Mouse (Mus musculus) embryonic facial prominence, embryonic 11.5 days (tissue): Measurements from ENCODE around the gene H2-K1. TPM values are rescaled to one million over a fixed set of nuclear protein-coding genes. Genes with fewer than 3 reads are reported as not detected.
"Not testable (repeated sequence)": the region's sequence is repeated elsewhere in the genome, so short reads cannot be mapped to it uniquely, and the experiment has no call there.

Source experiments
- ATAC-seq: fragments of 200-750 bp; cut with Nextera tagmentation; replicated peaks from 2 replicates; pipeline ENCODE4 v1.8.0; 2017; ENCODE audit warnings: low read depth; ENCODE audit not compliant: insufficient number of reproducible peaks, low FRiP score, low TSS enrichment
- DNase-seq: peaks from one replicate; pipeline ENCODE4 v3.0.0-alpha.2; 2015; ENCODE audit warnings: low spot score
- H3K27ac ChIP-seq: fragments of 300-500 bp; sonication (generic); replicated peaks from 2 replicates; pipeline ENCODE4 v1.5.1; 2014; ENCODE audit warnings: mild to moderate bottlenecking, low read depth, low read length, control low read depth
- H3K27me3 ChIP-seq: fragments of 300-500 bp; sonication (generic); 2 replicates; pipeline ENCODE4 v1.6.1; 2014; ENCODE audit warnings: mild to moderate bottlenecking, low read length, moderate library complexity, mixed read lengths; ENCODE audit not compliant: control insufficient read depth, insufficient read depth
- H3K36me3 ChIP-seq: fragments of 300-500 bp; sonication (generic); replicated peaks from 2 replicates; pipeline ENCODE4 v1.6.1; 2014; ENCODE audit warnings: low read depth, mild to moderate bottlenecking, low read length, moderate library complexity, mixed read lengths; ENCODE audit not compliant: control insufficient read depth, insufficient read depth
- H3K4me1 ChIP-seq: fragments of 300-500 bp; sonication (generic); 2 replicates; pipeline ENCODE4 v1.6.1; 2014; ENCODE audit warnings: low read length, mixed read lengths; ENCODE audit not compliant: control insufficient read depth, insufficient read depth
- H3K4me2 ChIP-seq: fragments of 300-500 bp; sonication (generic); 2 replicates; pipeline ENCODE4 v1.6.1; 2014; ENCODE audit warnings: low read depth, mild to moderate bottlenecking, control low read depth, low read length, moderate library complexity
- H3K4me3 ChIP-seq: fragments of 300-500 bp; sonication (generic); 2 replicates; pipeline ENCODE4 v1.5.1; 2014; ENCODE audit warnings: low read depth, low read length, control low read depth
- H3K9ac ChIP-seq: fragments of 300-500 bp; sonication (generic); replicated peaks from 2 replicates; pipeline ENCODE4 v1.6.1; 2014; ENCODE audit warnings: mild to moderate bottlenecking, control low read depth, low read length
- H3K9me3 ChIP-seq: fragments of 300-500 bp; sonication (generic); replicated peaks from 2 replicates; pipeline ENCODE4 v1.6.1; 2016; ENCODE audit warnings: mild to moderate bottlenecking, low read length, inconsistent platforms, mixed read lengths; ENCODE audit not compliant: control insufficient read depth
- WGBS: fragments of 180-500 bp; shearing (Covaris S2); extraction: QIAGEN DNeasy Blood & Tissue Kit; methylation state at CpG from one replicate; pipeline ENCODE4 v1.1.7; 2014; 5-methylcytosine and 5-hydroxymethylcytosine counted together
- polyA plus RNA-seq: library from polyadenylated mRNA; unstranded; fragments of >200 nt; fragmentation: Nextera tagmentation; extraction: Ambion mirVana; gene quantifications from 2 replicates; pipeline ENCODE4 v1.2.1, GENCODE M21; 2014

H2-K1 gene
- polyA plus RNA-seq, 1 experiment from 2014 or later = 7.5 TPM

DNA sequence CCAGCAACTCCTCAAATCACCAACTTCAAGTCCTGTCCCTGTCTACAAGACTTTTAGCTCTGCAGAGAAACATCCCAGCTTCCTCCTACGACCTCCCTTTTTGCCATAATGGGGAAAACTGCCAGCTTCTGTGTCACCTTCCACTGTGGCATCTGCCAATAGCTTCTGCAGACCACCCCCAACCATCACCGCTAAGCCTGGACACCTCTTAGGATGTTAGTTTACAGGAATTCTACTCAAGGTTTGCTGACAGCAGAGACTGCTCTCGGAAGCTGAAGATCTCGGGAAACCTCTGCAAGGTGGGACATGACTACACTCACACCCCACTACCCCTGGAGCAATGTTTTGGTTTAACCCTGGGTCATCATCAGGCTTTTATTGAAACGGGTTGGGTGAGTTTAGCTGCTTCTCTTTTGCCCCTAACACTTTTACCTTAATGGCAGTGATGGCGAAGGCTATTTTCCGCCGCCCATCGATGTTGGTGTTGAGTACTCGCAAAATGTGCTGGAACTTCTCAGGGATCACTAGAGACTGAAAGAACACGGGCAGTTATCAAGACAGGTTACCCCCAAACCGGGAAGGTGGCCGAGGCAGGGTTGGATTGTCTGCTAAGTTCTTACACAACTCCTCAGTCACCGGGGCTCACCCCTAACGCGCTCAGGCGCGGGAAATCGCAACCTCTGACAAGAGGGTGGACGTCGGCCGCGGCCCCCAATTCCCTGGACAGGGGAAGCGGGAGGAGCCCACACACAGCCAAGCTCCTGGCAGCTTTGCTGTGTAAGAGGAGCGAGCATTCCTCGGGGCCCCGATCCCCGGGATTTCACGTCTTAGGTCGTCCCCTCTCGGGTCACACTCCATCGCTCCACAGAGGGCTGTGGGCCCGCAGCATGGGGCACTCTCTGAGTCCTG, 45.2 kb downstream of the H2-K1 start:
- peak overlapping the region; percentile 99 for H3K9ac ChIP-seq
- ATAC-seq (no peak), DNase-seq (no peak)
- no peaks in the 10 kb centered on the region for H3K27me3 ChIP-seq
- H3K27ac ChIP-seq = peak overlapping the region; percentile 94
- H3K9me3 ChIP-seq = no peaks in the 10 kb centered on the region
- H3K4me2 ChIP-seq = peak overlapping the region; percentile 97
- H3K36me3 ChIP-seq = peaks cover 5% of the 10 kb centered on the region
- peaks cover 16% of the 10 kb centered on the region for H3K4me1 ChIP-seq
- H3K4me3 ChIP-seq = peak overlapping the region; percentile 89
- WGBS = under 1% methylated on average over 33 of the region's 33 CpGs

DNA sequence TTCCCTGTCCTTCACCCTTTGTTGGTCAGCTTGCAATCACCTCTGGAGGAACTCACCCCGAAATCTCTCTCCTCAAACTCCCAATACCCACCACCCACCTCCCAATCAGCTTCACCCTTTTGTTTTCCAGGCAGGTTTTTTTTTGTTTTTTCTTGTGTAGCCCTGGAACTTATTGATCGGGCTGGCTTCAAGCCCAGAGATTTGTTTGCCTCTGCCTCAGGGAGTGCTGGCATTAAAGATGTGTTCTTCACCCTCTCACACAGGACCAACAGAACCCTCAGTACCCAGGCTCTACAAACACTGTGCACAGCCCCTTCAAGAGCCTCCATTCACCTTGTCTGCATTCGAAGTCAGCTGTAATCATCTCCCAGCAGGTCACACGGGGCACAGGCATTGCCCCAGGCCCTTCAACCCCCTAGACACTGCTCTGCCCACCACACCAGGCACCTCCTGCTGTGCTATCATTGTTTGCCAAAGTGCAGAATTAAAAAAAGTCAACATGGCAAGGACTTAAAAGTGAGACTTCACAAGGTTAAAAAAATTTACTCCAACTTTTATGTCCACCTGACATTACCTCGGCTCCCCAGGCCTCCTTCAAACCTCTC, 46.1 kb downstream of the H2-K1 start:
- whole genome bisulfite sequencing = 38% methylated on average over 5 of the region's 5 CpGs
- peak overlapping the region; percentile 89 for H3K4me3 ChIP-seq
- H3K9ac ChIP-seq = peak overlapping the region; percentile 99
- H3K27me3 ChIP-seq = no peaks in the 10 kb centered on the region
- peak overlapping the region; percentile 97 for H3K4me2 ChIP-seq
- DNase-seq (no peak), ATAC-seq (no peak)
- H3K27ac ChIP-seq = no peak overlapping the region
- peaks cover 16% of the 10 kb centered on the region for H3K4me1 ChIP-seq
- no peaks in the 10 kb centered on the region for H3K9me3 ChIP-seq
- H3K36me3 ChIP-seq = peaks cover 3% of the 10 kb centered on the region

DNA sequence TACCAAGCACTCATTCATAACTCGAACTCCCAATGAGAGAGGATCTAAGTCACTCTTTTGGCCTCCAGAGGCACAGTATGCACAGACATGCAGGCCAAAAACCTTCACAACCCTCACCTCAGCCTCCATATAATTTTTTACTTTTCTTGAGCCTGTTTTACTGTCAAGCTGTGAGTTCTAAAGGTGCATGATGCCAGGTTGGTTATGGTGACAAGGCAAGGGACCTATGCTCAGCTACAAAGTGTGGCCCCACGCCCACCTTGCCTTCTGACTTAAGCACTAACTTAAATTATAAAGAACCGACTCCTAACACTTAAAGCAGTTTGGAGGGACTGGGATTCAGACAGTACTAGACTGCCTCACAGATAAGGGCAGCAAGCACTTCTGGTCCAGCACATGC, 46.8 kb downstream of the H2-K1 start:
- ATAC-seq = no peak

DNA sequence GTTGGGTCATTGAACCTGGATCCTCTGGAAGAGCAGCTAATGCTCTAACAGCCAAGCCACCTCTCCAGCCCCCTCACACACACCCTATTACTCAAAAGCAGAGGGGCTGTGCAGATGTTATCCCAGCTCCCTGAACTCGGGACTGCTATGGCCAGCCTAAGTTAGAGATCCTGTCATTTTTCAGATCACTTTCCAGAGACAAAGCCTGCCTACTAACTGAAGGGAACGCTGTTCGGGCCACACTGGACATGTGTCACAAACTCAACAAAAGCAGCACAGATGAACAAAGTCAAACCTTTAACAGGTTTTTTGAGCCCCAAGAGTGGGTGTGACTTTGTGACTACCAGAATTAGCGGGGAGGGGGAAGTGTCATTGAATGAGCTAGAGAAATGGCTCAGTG, 47.3 kb downstream of the H2-K1 start:
- no peak overlapping the region for H3K4me2 ChIP-seq
- WGBS = 89% methylated on average over 4 of the region's 4 CpGs
- H3K27me3 ChIP-seq = no peaks in the 10 kb centered on the region
- H3K9ac ChIP-seq = peak overlapping the region; percentile 30; the same call in 1 of the 2 replicates
- no peaks in the 10 kb centered on the region for H3K9me3 ChIP-seq
- H3K4me1 ChIP-seq = peaks cover 16% of the 10 kb centered on the region
- DNase-seq = no peak
- peaks cover 3% of the 10 kb centered on the region for H3K36me3 ChIP-seq
- no peak for ATAC-seq
- H3K4me3 ChIP-seq = no peak overlapping the region; the same call in 1 of the 2 replicates
- H3K27ac ChIP-seq = no peak overlapping the region

More for the DNA sequence above, 46.8 kb downstream of the H2-K1 start:
- 88% methylated on average over 3 of the region's 3 CpGs for WGBS
- Histone ChIP-seq H3K9ac (no peak overlapping the region), H3K4me3 (no peak overlapping the region), H3K36me3 (peaks cover 3% of the 10 kb centered on the region), H3K27ac (no peak overlapping the region), H3K4me1 (peaks cover 16% of the 10 kb centered on the region), H3K27me3 (no peaks in the 10 kb centered on the region), H3K9me3 (no peaks in the 10 kb centered on the region), H3K4me2 (no peak overlapping the region)
- no peak for DNase-seq

DNA sequence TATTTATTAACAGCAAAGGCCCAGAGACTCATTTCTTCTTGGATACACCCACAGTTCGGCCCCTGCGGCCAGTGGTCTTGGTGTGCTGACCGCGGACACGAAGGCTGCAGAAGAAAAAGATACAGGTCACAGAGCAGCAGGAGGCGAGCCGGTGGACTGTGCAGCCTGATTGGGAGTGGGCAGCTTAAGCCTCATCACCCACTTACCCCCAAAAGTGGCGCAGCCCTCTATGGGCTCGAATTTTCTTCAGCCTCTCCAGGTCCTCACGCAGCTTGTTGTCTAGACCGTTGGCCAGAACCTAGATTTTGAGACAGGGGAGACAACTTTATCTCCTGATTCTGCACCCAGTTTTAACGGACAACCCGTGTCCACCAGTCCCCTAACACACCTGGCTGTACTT, 48.1 kb downstream of the H2-K1 start:
- peaks cover 16% of the 10 kb centered on the region for H3K4me1 ChIP-seq
- H3K9ac ChIP-seq, H3K4me3 ChIP-seq: not testable (repeated sequence)

DNA sequence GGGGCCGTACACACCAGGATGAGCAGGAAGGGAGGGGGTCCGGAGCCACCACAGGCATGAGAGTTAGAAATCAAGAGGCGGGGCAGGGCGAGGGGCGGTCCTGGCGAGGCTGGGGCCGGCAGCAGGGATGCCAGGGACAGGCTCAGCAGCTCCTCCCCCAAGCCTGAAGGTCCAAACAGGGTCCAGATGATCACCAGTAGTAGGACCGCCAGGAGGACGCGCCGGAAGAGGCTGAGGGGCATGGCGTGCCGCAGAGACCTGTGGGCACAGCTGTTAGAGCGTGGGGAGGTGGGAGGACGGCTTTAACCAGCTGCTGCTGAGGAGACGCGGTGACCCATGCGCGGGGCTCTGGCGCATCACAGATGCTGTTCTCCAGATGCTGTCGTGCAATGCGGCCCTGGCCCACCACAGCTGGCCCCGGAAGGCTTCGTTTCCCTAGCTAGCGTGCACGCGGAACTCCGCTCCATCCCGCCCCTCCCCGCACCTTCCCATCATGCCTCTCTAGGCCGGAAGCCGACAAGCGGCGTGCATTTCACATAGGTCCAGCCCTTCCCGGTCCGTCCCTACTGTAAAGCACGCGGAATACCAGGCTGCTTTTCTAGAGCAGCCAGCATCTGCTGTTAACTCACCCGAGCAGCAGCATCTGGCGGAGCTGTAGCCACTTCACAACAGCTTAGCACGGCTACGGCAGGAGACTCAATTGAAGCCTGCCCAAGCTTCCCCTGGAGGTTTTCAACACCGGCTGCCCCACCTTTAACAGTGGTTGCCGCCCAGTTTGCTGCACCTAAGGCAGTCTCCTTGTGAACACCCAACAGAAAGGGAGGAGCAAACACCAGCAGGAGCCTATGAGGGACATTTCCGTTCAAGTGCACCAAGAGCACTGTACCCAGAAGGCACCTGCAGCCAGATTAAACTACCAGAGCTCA, 48.9 kb downstream of the H2-K1 start, which contains the start of gene B3galt4:
TSS of gene B3galt4 (minus strand) at position 468 of the 926 bp plus-strand sequence.
- Histone ChIP-seq H3K27me3 (no peaks in the 10 kb centered on the region), H3K36me3 (peaks cover 3% of the 10 kb centered on the region), H3K4me1 (peaks cover 16% of the 10 kb centered on the region), H3K9ac (peak within 1 kb of the TSS; percentile 70), H3K4me3 (peak within 1 kb of the TSS; percentile 34), H3K4me2 (peak within 1 kb of the TSS; percentile 82), H3K27ac (peak within 1 kb of the TSS; percentile 85), H3K9me3 (no peaks in the 10 kb centered on the region)
- WGBS = 1% methylated on average over 45 of the region's 45 CpGs
- ATAC-seq = peak; percentile 61
- peak; percentile 90 for DNase-seq

More for the DNA sequence above, 48.1 kb downstream of the H2-K1 start:
- not testable (repeated sequence) for ATAC-seq, H3K36me3 ChIP-seq, H3K27me3 ChIP-seq, H3K27ac ChIP-seq, DNase-seq, H3K9me3 ChIP-seq
- H3K4me2 ChIP-seq = peak overlapping the region; percentile 82
- WGBS = 82% methylated on average over 13 of the region's 13 CpGs

DNA sequence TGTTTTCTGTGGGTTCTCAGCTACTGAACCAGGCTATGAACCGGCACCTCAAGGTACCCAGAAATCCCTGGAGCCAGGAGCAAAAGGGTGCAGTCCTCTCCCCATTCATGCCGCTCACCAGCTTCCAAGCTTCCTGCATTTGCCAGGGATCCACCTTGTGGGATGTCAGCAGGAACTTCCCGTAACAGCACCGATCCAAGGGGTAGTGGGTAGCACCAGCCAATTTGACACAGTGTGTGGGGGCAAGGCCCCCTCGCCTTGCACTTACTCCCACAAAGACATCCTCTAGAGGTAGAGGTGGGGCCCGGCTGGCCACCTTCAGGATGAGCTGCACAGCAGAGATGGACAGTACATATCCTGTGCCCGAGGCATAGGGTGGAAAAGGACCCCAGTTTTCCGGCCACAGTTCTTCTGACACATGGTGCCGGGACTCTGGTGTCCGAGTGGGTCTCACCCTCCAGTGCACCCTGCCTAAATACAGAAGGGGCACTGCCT, 50.0 kb downstream of the H2-K1 start:
- Histone ChIP-seq H3K9me3 (no peaks in the 10 kb centered on the region), H3K4me3 (peak overlapping the region; percentile 34; the same call in 1 of the 2 replicates), H3K27ac (peak overlapping the region; percentile 85; the same call in 1 of the 2 replicates), H3K4me2 (peak overlapping the region; percentile 82), H3K27me3 (no peaks in the 10 kb centered on the region), H3K4me1 (peaks cover 16% of the 10 kb centered on the region), H3K9ac (no peak overlapping the region), H3K36me3 (peaks cover 3% of the 10 kb centered on the region)
- ATAC-seq (no peak), DNase-seq (no peak)
- WGBS = 69% methylated on average over 10 of the region's 10 CpGs
